Mouse (Mus musculus) hindbrain, embryonic 16.5 days (tissue): ENCODE results near the gene Pcsk6. TPM values are rescaled to one million over a fixed set of nuclear protein-coding genes. Genes with fewer than 3 reads are reported as not detected.
"Not testable (repeated sequence)": the region's sequence is repeated elsewhere in the genome, so short reads cannot be mapped to it uniquely, and the experiment has no call there.

ENCODE experiments used
- ATAC-seq: fragments of 200-750 bp; cut with Nextera tagmentation; 2 replicates; pipeline ENCODE4 v1.8.0; 2017; ENCODE audit warnings: moderate TSS enrichment, moderate library complexity
- H3K27ac ChIP-seq: fragments of 300-500 bp; sonication (generic); 2 replicates; pipeline ENCODE4 v1.5.1; 2014; ENCODE audit warnings: low read depth, mild to moderate bottlenecking, control low read depth, low read length, moderate library complexity
- H3K27me3 ChIP-seq: fragments of 300-500 bp; sonication (generic); replicated peaks from 2 replicates; pipeline ENCODE4 v1.6.1; 2014; ENCODE audit warnings: low read length; ENCODE audit not compliant: control insufficient read depth, insufficient read depth
- H3K36me3 ChIP-seq: fragments of 300-500 bp; sonication (generic); 2 replicates; pipeline ENCODE4 v1.6.1; 2014; ENCODE audit warnings: mild to moderate bottlenecking, low read length, moderate library complexity, mixed read lengths; ENCODE audit not compliant: control insufficient read depth, insufficient read depth
- H3K4me1 ChIP-seq: fragments of 300-500 bp; sonication (generic); 2 replicates; pipeline ENCODE4 v1.6.1; 2014; ENCODE audit warnings: low read depth, low read length; ENCODE audit not compliant: control insufficient read depth, insufficient read depth
- H3K4me2 ChIP-seq: fragments of 300-500 bp; sonication (generic); 2 replicates; pipeline ENCODE4 v1.6.1; 2014; ENCODE audit warnings: mild to moderate bottlenecking, low read length, control low read depth, moderate library complexity
- H3K4me3 ChIP-seq: fragments of 300-500 bp; sonication (generic); 2 replicates; pipeline ENCODE4 v1.5.1; 2014; ENCODE audit warnings: mild to moderate bottlenecking, low read length, control low read depth, moderate library complexity
- H3K9ac ChIP-seq: fragments of 300-500 bp; sonication (generic); 2 replicates; pipeline ENCODE4 v1.6.1; 2014; ENCODE audit warnings: low read depth, mild to moderate bottlenecking, control low read depth, low read length, moderate library complexity
- H3K9me3 ChIP-seq: fragments of 300-500 bp; sonication (generic); 2 replicates; pipeline ENCODE4 v1.6.1; 2014; ENCODE audit warnings: mild to moderate bottlenecking, low read length, moderate library complexity; ENCODE audit not compliant: control insufficient read depth
- WGBS: fragments of 180-500 bp; shearing (Covaris S2); extraction: QIAGEN DNeasy Blood & Tissue Kit; methylation state at CpG from one replicate; pipeline ENCODE4 v1.1.7; 2014; 5-methylcytosine and 5-hydroxymethylcytosine counted together
- polyA plus RNA-seq: library from polyadenylated mRNA; unstranded; fragments of >200 nt; fragmentation: Nextera tagmentation; extraction: Ambion mirVana; gene quantifications from 2 replicates; pipeline ENCODE4 v1.2.1, GENCODE M21; 2015

The Pcsk6 gene
- polyA plus RNA-seq, 1 experiment from 2014 or later: 1.4 TPM

DNA sequence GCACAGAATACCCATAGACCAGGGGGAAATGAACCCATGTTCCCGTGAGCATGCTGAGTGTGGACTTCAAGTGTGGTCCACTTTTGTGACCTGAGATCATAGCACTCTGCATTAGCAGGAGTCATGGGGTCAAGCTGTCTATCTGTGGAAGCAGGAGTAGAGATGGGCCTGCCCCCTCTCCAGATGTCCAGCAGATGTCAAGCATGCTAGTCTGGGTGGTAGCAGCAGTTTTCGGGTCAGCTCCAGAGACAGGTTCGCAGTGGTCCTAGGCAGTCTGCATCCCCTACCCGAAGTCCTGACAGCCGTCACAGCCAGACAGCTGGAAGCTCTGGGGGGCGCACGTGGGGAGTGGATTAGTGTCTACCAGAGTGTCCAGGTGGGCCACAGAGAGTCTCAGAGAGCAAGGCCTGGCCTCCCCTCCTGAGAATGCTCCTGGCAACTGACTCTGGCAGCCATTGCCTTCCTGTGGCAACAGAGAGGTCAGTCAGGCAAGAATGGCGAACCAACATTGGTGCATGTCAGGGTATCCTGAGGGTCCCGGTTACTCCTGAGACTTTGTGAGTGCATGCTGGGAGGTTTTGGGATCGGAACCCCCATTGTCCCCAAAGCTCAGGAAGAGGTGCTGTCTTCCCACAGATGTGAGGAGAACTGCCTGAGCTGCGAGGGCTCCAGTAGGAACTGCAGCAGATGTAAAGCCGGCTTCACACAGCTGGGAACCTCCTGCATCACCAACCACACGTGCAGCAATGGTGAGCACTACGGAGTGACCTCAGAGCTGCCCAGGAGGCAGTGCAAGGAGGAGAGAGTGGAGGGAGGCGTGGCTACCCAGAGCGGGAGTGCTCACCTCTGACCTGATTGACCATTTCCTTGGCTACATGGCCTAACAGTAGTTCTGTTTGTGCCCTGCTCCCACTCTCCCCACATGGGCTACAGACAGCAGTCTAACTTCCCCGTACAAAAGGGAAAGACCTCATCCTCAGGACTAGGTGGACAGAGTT lies 185.7 kb downstream of the Pcsk6 start:
- Histone ChIP-seq H3K27me3 (no peaks in the 10 kb centered on the region; the same call in 1 of the 2 replicates), H3K4me2 (no peak overlapping the region), H3K4me1 (peaks cover 22% of the 10 kb centered on the region), H3K36me3 (no peaks in the 10 kb centered on the region), H3K27ac (no peak overlapping the region), H3K9me3 (no peaks in the 10 kb centered on the region), H3K9ac (no peak overlapping the region), H3K4me3 (no peak overlapping the region)
- no peak for ATAC-seq
- 63% methylated on average over 17 of the region's 17 CpGs for WGBS

DNA sequence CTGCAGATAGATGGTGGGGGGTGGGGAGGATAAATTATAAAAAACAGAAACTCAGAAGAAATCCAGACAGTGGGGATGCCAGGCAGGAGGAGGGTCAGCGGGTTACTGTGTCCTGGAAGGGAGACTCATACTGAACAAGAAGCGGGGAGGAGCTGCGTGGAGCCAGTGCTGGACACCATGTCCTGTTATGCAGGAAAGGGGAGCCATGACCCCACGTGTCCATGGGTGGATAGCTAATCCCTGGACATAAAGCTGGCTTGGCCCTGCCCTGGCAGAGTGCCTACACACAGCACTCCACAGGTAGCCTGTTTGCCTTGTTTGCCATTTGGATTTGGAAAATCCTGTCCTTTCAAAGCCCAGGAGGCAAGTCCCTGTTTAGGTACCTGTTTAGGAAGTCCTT lies 186.4 kb downstream of the Pcsk6 start:
- Histone ChIP-seq H3K4me1 (peaks cover 22% of the 10 kb centered on the region), H3K36me3 (no peaks in the 10 kb centered on the region), H3K27ac (no peak overlapping the region), H3K27me3 (no peaks in the 10 kb centered on the region; the same call in 1 of the 2 replicates), H3K9me3 (no peaks in the 10 kb centered on the region), H3K4me3 (no peak overlapping the region), H3K9ac (no peak overlapping the region), H3K4me2 (no peak overlapping the region)
- WGBS: 71% methylated on average over 4 of the region's 4 CpGs
- ATAC-seq: no peak

DNA sequence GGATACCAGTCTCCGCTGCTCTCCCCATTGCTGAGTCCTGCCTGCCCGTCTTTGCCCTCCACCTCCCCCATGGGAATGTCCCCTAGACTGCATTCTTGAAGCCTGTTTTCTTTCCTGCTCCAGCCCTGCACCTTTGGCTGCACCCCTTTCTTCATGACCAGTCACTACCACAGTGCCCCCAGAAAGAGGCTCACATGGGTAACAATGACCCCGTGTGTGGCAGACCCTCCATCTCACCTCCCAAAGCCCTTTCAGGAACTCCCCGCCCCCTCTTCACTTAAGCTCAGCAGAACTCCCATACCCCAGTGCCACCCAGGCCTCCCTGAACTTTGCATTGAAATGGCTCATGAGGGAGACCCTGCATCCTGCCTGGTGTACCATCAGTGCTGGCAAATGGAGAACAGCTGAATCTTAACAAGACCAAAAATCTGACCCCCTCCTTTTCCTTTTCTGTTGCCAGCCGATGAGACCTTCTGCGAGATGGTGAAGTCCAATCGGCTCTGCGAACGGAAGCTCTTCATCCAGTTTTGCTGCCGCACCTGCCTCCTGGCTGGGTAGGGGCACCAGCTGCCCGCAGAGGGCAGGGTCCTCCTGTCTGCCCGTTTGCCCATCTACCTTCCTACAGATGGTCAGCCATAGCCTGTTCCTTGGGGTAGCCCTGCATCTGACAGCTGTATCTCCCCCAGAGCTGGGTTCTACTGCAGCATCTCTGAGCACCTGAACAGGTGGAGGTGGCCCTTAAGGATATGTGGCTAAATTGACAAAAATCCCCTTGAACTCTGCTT lies 187.1 kb downstream of the Pcsk6 start:
- no peaks in the 10 kb centered on the region for H3K36me3 ChIP-seq

DNA sequence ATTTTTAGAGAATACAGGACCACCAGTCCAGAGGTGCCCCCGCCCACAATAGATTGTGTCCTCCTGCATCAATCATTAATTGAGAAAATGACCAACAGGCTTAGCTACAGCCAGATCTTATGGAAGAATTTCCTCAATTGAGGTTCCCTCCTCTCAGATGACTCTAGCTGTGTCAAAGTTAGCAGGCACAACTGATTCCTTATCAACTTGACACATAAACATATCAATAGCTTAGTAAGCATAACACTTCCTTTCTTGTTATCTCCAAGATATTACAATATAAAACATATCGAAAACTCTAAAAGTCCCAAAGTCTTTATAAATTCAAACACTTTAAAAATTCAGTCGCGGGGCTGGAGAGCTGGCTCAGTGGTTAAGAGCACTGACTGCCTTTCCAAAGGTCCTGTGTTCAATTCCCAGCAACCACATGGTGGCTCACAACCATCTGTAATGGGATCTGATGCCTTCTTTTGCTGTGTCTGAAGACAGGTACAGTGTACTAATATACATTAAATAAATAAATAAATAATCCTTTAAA lies 192.5 kb downstream of the Pcsk6 start:
- H3K9me3 ChIP-seq: no peaks in the 10 kb centered on the region
- no peaks in the 10 kb centered on the region for H3K36me3 ChIP-seq
- 84% methylated on average over 4 of the region's 4 CpGs for WGBS
- H3K27ac ChIP-seq: no peak overlapping the region
- H3K4me2 ChIP-seq: no peak overlapping the region
- H3K9ac ChIP-seq: no peak overlapping the region
- H3K4me3 ChIP-seq: no peak overlapping the region
- ATAC-seq: no peak
- peaks cover 4% of the 10 kb centered on the region; the same call in 1 of the 2 replicates for H3K27me3 ChIP-seq
- H3K4me1 ChIP-seq: no peaks in the 10 kb centered on the region

More for the DNA sequence above, 187.1 kb downstream of the Pcsk6 start:
- Histone ChIP-seq H3K27ac (no peak overlapping the region), H3K4me1 (peaks cover 22% of the 10 kb centered on the region), H3K9ac (no peak overlapping the region), H3K4me2 (no peak overlapping the region), H3K9me3 (no peaks in the 10 kb centered on the region), H3K27me3 (no peaks in the 10 kb centered on the region; the same call in 1 of the 2 replicates), H3K4me3 (no peak overlapping the region)
- WGBS: 83% methylated on average over 12 of the region's 12 CpGs
- ATAC-seq: no peak

DNA sequence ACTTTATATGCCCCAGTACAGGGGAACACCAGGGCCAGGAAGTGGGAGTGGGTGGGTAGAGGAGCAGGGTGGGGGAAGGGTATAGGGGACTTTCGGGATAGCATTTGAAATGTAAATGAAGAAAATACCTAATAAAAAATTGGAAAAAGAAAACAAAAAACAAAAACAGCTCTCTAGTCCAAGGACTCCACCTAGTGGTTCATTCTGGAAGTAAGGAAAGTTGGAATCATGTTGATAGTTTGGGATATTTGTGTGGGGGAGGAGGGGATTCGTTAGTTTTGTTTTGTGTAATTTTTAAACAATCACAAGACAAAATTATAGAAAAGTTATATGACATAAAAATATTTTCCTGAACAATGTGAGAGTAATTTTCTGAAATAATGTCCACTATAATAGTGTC lies 193.8 kb downstream of the Pcsk6 start:
- H3K4me2 ChIP-seq, H3K27me3 ChIP-seq, H3K9me3 ChIP-seq, H3K4me3 ChIP-seq, H3K4me1 ChIP-seq, H3K9ac ChIP-seq, H3K27ac ChIP-seq, H3K36me3 ChIP-seq, ATAC-seq: not testable (repeated sequence)
- WGBS: 11% methylated on average over 2 of the region's 2 CpGs

DNA sequence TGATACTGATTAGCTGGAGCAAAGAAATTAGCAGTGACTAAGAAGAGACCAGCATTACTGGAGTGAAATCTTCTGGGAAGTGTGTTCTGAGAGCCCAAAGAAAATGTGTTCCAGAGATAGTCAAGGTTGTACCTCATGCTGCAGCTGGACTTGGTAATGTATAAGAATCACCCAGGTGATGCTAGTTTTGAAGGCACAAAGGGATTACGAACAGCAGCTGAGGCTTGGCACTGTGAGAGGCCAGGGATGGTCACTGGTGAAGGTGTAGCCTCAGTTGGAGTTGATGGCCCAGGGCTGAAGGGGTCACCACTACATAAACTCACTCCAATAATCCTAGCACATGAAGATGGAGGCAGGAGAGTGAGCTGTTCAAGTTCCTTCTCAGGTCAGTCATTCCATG lies 197.2 kb downstream of the Pcsk6 start, which contains the start of gene Snrpa1:
TSS of gene Snrpa1 (plus strand) at position 301 of the 400 bp plus-strand sequence.
- H3K9ac ChIP-seq: 0 out of 2 replicates have a peak within 1 kb of the TSS, but pooled peaks have one; percentile 71

DNA sequence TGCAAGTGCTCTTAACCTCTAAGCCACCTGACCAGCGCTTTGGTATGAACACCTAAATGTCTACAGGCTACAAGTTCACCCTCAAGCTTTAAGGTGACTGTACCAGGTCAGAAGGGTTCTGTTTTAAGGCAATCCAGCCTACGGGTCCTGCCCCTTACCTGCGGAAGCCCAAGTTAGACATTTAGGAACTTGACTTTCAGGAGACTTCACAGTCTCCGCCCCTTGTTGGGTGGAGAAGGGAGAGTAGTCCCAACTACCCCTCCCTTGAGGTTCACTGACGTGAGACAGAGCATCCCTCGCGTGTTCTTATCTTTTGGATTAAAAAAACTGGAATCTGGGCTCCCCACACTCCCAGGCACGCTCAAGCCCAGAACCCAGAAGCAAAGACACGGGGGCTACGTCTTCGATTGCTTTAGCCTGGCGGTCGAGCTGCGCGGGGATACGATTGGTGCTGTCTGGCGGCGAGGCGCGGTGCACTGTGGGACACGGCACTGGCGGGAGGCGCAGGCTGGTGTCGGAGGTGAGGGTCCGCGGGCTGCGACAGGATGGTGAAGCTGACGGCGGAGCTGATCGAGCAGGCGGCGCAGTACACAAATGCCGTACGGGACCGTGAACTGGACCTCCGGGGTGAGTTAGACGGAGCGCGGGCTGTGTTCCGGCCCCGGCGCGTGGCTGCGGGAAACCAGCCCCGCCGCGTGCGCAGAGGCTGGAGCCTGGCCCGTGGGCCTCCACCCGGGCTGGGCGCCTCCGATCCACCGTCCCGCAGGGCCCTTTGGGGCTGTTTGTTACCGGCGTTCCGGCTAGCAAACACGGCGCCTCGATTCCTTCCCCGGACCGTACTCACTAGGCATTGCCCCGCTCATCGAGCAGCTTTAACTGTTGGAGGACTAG lies 198.8 kb downstream of the Pcsk6 start:
- H3K4me2 ChIP-seq: peak overlapping the region; percentile 97
- WGBS: under 1% methylated on average over 61 of the region's 64 CpGs
- peak; percentile 96 for ATAC-seq
- H3K27me3 ChIP-seq: peaks cover 4% of the 10 kb centered on the region; the same call in 1 of the 2 replicates
- H3K9ac ChIP-seq: peak overlapping the region; percentile 71
- peak overlapping the region; percentile 57 for H3K4me3 ChIP-seq
- peak overlapping the region; percentile 74; the same call in 1 of the 2 replicates for H3K27ac ChIP-seq
- no peaks in the 10 kb centered on the region for H3K9me3 ChIP-seq
- H3K4me1 ChIP-seq: peaks cover 16% of the 10 kb centered on the region
- no peaks in the 10 kb centered on the region; the same call in 1 of the 2 replicates for H3K36me3 ChIP-seq

More for the DNA sequence above, 197.2 kb downstream of the Pcsk6 start, which contains the start of gene Snrpa1:
- H3K4me3 ChIP-seq: peak within 1 kb of the TSS; percentile 57
- H3K36me3 ChIP-seq: no peaks in the 10 kb centered on the region; the same call in 1 of the 2 replicates
- 82% methylated on average over 1 of the region's 1 CpGs for WGBS
- no peak within 1 kb of the TSS for H3K27ac ChIP-seq
- peaks cover 16% of the 10 kb centered on the region for H3K4me1 ChIP-seq
- H3K9me3 ChIP-seq: no peaks in the 10 kb centered on the region
- peak within 1 kb of the TSS; percentile 80 for H3K4me2 ChIP-seq
- H3K27me3 ChIP-seq: peaks cover 4% of the 10 kb centered on the region; the same call in 1 of the 2 replicates
- ATAC-seq: no peak

DNA sequence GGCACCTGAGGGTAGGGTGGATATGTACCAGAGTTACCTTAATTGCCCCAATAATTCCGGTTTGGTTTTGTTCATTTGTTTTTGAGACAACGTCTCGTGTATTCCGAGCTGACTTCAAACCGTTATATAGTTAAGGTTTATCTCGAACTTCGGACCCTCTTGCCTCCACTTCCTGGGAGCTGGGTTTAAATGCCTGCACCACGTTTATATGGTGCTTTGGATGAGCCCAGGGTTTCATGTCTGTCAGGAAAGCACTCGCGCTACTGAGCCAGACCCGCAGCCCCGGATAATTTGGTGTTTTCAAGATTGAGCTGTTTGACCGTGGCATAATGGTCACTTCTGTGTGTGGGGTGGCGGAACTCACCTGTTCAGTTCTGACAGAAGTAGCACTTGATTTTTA lies 199.5 kb downstream of the Pcsk6 start:
- Histone ChIP-seq H3K27ac (no peak overlapping the region), H3K4me3 (peak overlapping the region; percentile 57), H3K4me1 (peaks cover 16% of the 10 kb centered on the region), H3K9me3 (no peaks in the 10 kb centered on the region), H3K9ac (peak overlapping the region; percentile 71), H3K4me2 (peak overlapping the region; percentile 97), H3K27me3 (peaks cover 4% of the 10 kb centered on the region; the same call in 1 of the 2 replicates), H3K36me3 (peaks cover 3% of the 10 kb centered on the region; the same call in 1 of the 2 replicates)
- no peak for ATAC-seq
- 3% methylated on average over 14 of the region's 14 CpGs for WGBS
